Mouse (Mus musculus) embryonic facial prominence, embryonic 10.5 days (tissue): Measurements from ENCODE around the gene Mycbp2. TPM values are rescaled to one million over a fixed set of nuclear protein-coding genes. Genes with fewer than 3 reads are reported as not detected.

Source experiments
- DNase-seq: peaks from one replicate; pipeline ENCODE4 v3.0.0-alpha.2; 2017; ENCODE audit warnings: low spot score
- H3K27ac ChIP-seq: fragments of 300-500 bp; sonication (generic); replicated peaks from 2 replicates; pipeline ENCODE4 v1.5.1; 2016; ENCODE audit warnings: mild to moderate bottlenecking
- H3K27me3 ChIP-seq: fragments of 300-500 bp; sonication (generic); replicated peaks from 2 replicates; pipeline ENCODE4 v1.6.1; 2016; ENCODE audit warnings: low read depth, mild to moderate bottlenecking; ENCODE audit not compliant: poor library complexity, severe bottlenecking
- H3K36me3 ChIP-seq: fragments of 300-500 bp; sonication (generic); replicated peaks from 2 replicates; pipeline ENCODE4 v1.6.1; 2016; ENCODE audit warnings: mild to moderate bottlenecking, moderate library complexity
- H3K4me1 ChIP-seq: fragments of 300-500 bp; sonication (generic); 2 replicates; pipeline ENCODE4 v1.6.1; 2016
- H3K4me3 ChIP-seq: fragments of 300-500 bp; sonication (generic); 2 replicates; pipeline ENCODE4 v1.5.1; 2016; ENCODE audit warnings: mild to moderate bottlenecking, moderate library complexity
- H3K9me3 ChIP-seq: fragments of 300-500 bp; sonication (generic); 2 replicates; pipeline ENCODE4 v1.6.1; 2016; ENCODE audit warnings: mild to moderate bottlenecking
- WGBS: fragments of 180-500 bp; shearing (Covaris S2); methylation state at CpG from one replicate; pipeline ENCODE4 v1.1.7; 2016; 5-methylcytosine and 5-hydroxymethylcytosine counted together
- polyA plus RNA-seq: library from polyadenylated mRNA; unstranded; fragments of >200 nt; fragmentation: Nextera tagmentation; extraction: Ambion mirVana; gene quantifications from 2 replicates; pipeline ENCODE4 v1.2.1, GENCODE M21; 2016

Gene Mycbp2
- polyA plus RNA-seq, 1 experiment from 2014 or later: 18.0 TPM

GRCm38 (mm10) chr14:103234770-103235169, 111.8 kb downstream of the Mycbp2 start:
- Histone ChIP-seq H3K9me3 (no peaks in the 10 kb centered on the region), H3K4me3 (no peak overlapping the region), H3K27ac (no peak overlapping the region), H3K27me3 (no peaks in the 10 kb centered on the region), H3K4me1 (no peaks in the 10 kb centered on the region), H3K36me3 (peaks cover 13% of the 10 kb centered on the region)
- 95% methylated on average over 6 of the region's 6 CpGs for WGBS
- DNase-seq: no peak

DNA sequence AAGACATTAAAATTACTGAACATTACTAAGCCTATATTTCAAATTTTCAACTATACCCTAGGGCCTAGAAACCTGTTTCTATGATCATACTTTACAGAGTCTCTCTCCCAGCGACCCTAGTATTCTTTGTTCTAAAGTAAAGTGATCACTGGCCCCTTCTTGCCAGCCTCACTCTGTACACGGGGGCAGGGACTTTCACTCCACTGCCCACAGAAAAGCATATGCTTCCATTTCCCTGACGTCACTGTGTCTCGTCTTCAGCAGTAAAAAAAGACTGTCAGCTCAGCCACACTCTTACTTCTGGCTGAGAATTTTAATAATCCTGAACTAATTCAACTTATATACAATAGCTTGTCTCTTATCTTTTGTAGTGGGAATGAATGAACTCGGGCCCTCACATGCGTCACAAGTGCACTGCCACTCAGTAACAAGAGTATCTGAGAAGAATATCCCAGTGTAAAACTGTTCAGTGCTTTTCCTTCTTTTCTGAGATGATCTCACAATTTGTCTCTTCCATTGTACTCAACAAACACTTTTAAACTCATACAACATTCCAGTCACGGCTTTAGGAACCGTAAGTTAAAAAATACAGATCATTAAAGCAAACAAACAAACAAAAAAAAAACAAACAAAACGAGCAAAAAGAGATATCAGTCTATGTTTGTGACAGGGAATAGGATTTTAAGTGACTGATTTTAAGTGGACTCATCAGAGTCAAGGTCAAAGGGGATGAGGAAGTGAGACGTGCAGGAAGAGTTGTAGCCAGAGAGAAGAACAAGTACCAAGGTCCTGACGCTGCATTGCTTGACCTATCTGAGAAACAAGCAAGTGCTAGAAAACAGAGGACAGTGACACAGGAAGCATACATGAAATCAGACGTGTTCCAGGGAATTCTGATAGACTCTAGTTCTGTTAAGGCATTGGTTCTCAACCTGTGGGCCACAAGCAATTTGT, 112.7 kb downstream of the Mycbp2 start:
- no peaks in the 10 kb centered on the region for H3K9me3 ChIP-seq
- no peak overlapping the region for H3K4me3 ChIP-seq
- no peaks in the 10 kb centered on the region for H3K4me1 ChIP-seq
- peaks cover 13% of the 10 kb centered on the region for H3K36me3 ChIP-seq
- no peak overlapping the region for H3K27ac ChIP-seq
- 77% methylated on average over 12 of the region's 12 CpGs for WGBS
- H3K27me3 ChIP-seq: no peaks in the 10 kb centered on the region
- no peak for DNase-seq

- H3K4me3 ChIP-seq: no peak overlapping the region
- no peak overlapping the region for H3K27ac ChIP-seq
- H3K4me1 ChIP-seq: no peaks in the 10 kb centered on the region
- H3K27me3 ChIP-seq: no peaks in the 10 kb centered on the region
- no peak for DNase-seq
- H3K9me3 ChIP-seq: no peaks in the 10 kb centered on the region
- peaks cover 65% of the 10 kb centered on the region for H3K36me3 ChIP-seq
- WGBS: 83% methylated on average over 2 of the region's 2 CpGs
Observed at GRCm38 (mm10) chr14:103222356-103222755, 124.3 kb downstream of the Mycbp2 start.

- DNase-seq: no peak
- no peaks in the 10 kb centered on the region for H3K27me3 ChIP-seq
- H3K36me3 ChIP-seq: peaks cover 65% of the 10 kb centered on the region
- no peaks in the 10 kb centered on the region for H3K4me1 ChIP-seq
- no peak overlapping the region for H3K4me3 ChIP-seq
- 90% methylated on average over 3 of the region's 3 CpGs for WGBS
- H3K9me3 ChIP-seq: no peaks in the 10 kb centered on the region
- no peak overlapping the region for H3K27ac ChIP-seq
Observed at GRCm38 (mm10) chr14:103221751-103222150, 124.9 kb downstream of the Mycbp2 start.

GRCm38 (mm10) chr14:103216331-103216730, 130.3 kb downstream of the Mycbp2 start:
- Histone ChIP-seq H3K4me3 (no peak overlapping the region), H3K27me3 (no peaks in the 10 kb centered on the region), H3K9me3 (no peaks in the 10 kb centered on the region), H3K36me3 (peaks cover 54% of the 10 kb centered on the region), H3K27ac (no peak overlapping the region), H3K4me1 (no peaks in the 10 kb centered on the region)
- no peak for DNase-seq
- 86% methylated on average over 3 of the region's 3 CpGs for WGBS

DNA sequence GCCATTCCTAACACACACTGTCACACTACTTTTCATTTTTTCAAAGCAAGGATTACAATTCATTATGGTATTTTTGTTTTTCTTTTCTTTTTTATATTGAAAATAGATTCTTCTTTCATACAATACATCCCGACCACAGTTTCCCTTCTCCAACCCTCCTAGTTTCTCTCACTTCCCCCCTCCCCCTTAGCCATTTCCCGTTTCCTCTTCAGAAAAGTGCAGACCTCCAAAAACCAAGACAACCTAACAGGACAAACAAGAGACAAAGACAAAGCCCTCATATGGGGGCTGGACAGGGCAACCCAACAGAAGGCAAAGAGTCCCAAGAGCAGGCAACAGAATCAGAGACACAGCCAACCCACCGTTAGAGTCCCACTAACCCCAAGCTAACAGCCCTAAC, 160.0 kb downstream of the Mycbp2 start:
- Histone ChIP-seq H3K27me3 (no peaks in the 10 kb centered on the region), H3K9me3 (no peaks in the 10 kb centered on the region), H3K4me3 (no peak overlapping the region), H3K36me3 (peaks cover 70% of the 10 kb centered on the region), H3K27ac (no peak overlapping the region), H3K4me1 (no peaks in the 10 kb centered on the region)
- DNase-seq: no peak
- 85% methylated on average over 3 of the region's 3 CpGs for WGBS

DNA sequence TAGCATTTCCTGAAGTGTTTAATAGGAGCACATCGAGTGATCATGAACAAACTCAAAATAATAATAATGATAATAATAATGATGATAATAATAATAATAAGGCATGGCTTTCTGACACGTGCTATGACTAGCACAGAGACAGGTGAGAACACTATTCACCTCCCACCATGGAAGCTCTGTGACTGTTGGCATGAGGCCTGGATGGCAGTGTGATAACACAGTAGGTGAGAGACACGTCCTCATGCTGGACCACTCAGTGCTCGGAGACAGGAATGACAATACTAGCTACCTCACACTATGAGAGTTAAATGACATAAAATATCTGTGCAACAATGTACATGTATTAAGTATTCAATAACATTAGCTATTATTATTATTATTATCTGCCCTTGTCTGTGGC, 160.5 kb downstream of the Mycbp2 start:
- Histone ChIP-seq H3K36me3 (peaks cover 65% of the 10 kb centered on the region), H3K9me3 (no peaks in the 10 kb centered on the region), H3K27me3 (no peaks in the 10 kb centered on the region), H3K4me3 (no peak overlapping the region), H3K27ac (no peak overlapping the region), H3K4me1 (no peaks in the 10 kb centered on the region)
- DNase-seq: no peak
- 92% methylated on average over 4 of the region's 4 CpGs for WGBS

- Histone ChIP-seq H3K4me3 (no peak overlapping the region), H3K27me3 (no peaks in the 10 kb centered on the region), H3K27ac (no peak overlapping the region), H3K4me1 (no peaks in the 10 kb centered on the region), H3K36me3 (peaks cover 24% of the 10 kb centered on the region), H3K9me3 (no peaks in the 10 kb centered on the region)
- WGBS: 97% methylated on average over 2 of the region's 2 CpGs
- no peak for DNase-seq
Observed at GRCm38 (mm10) chr14:103180096-103180495, 166.5 kb downstream of the Mycbp2 start.

GRCm38 (mm10) chr14:103162923-103163322, 183.7 kb downstream of the Mycbp2 start:
- H3K9me3 ChIP-seq: no peaks in the 10 kb centered on the region
- WGBS: 79% methylated on average over 5 of the region's 5 CpGs
- no peaks in the 10 kb centered on the region for H3K4me1 ChIP-seq
- no peaks in the 10 kb centered on the region for H3K27me3 ChIP-seq
- DNase-seq: no peak
- H3K4me3 ChIP-seq: no peak overlapping the region
- peaks cover 15% of the 10 kb centered on the region for H3K36me3 ChIP-seq
- H3K27ac ChIP-seq: no peak overlapping the region

DNA sequence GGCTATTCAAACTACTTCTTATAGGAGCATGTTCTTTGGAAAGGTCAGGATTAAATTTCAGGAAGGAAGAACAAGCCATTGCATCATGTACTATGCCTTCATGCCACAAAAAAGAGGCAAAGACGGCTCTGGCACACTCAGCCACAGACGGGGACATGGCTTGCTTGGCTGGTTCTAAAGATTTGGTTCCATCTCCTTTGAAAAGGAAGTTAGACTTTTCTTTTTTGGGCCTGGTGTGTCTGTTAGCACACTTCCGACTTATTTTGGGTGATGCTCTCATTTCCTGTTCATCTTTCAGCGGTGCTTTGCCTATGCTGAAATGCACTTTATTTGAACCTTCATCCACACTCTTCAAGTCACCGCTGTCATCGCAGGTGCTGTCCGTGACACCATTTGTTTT, 190.9 kb downstream of the Mycbp2 start:
- no peaks in the 10 kb centered on the region for H3K27me3 ChIP-seq
- 93% methylated on average over 7 of the region's 7 CpGs for WGBS
- no peaks in the 10 kb centered on the region for H3K9me3 ChIP-seq
- H3K36me3 ChIP-seq: peaks cover 52% of the 10 kb centered on the region
- no peak for DNase-seq
- H3K27ac ChIP-seq: no peak overlapping the region
- H3K4me3 ChIP-seq: no peak overlapping the region
- no peaks in the 10 kb centered on the region for H3K4me1 ChIP-seq

DNA sequence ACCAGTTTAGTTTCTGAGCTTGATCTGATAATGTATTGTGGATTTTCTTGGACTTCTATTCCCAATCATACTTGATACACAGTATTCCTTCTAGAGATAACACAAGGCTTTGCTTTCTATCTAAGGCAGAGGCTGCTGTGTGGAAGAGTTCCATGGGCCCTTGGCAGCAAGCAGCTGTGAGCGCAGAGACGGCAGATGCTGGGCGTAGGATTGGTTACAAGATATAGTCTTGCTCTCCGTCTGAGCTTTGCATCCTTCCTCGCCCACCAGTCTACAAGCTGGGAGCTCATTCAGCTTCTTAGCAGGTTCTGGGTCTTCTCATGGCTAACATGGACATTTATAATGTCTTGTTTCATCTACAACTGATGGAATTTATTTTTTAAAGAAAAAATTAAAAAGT, 196.5 kb downstream of the Mycbp2 start:
- WGBS: 95% methylated on average over 5 of the region's 5 CpGs
- no peak overlapping the region for H3K27ac ChIP-seq
- H3K27me3 ChIP-seq: no peaks in the 10 kb centered on the region
- H3K4me1 ChIP-seq: no peaks in the 10 kb centered on the region
- no peak overlapping the region for H3K4me3 ChIP-seq
- no peaks in the 10 kb centered on the region for H3K9me3 ChIP-seq
- peaks cover 60% of the 10 kb centered on the region for H3K36me3 ChIP-seq
- DNase-seq: no peak

GRCm38 (mm10) chr14:103131991-103132390, 214.6 kb downstream of the Mycbp2 start:
- H3K9me3 ChIP-seq: no peaks in the 10 kb centered on the region
- H3K27me3 ChIP-seq: no peaks in the 10 kb centered on the region
- H3K4me1 ChIP-seq: peaks cover 9% of the 10 kb centered on the region
- peaks cover 72% of the 10 kb centered on the region for H3K36me3 ChIP-seq
- H3K27ac ChIP-seq: no peak overlapping the region
- DNase-seq: peak; percentile 20
- WGBS: 87% methylated on average over 2 of the region's 2 CpGs
- H3K4me3 ChIP-seq: no peak overlapping the region

DNA sequence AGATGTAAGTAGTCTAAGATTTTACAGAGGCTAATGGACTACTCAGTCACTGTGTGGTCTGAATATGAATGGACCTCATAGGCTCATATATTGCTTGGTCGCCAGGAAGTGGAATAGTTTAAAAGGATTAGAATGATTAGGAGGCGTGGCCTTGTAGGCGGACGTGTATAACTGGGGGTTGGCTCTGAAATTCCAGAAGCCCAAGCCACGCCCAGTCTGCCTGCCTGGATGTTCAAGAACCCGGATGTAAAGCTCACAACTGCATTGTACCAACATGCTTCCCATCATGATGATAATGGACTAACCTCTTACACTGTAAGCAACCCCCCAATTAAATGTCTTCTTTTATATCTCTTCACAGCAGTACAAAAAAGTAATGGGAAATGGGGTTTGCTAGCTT, 220.9 kb downstream of the Mycbp2 start:
- 86% methylated on average over 6 of the region's 6 CpGs for WGBS
- Histone ChIP-seq H3K27ac (no peak overlapping the region), H3K4me1 (peaks cover 9% of the 10 kb centered on the region), H3K36me3 (peaks cover 79% of the 10 kb centered on the region), H3K9me3 (no peaks in the 10 kb centered on the region), H3K4me3 (no peak overlapping the region), H3K27me3 (no peaks in the 10 kb centered on the region)
- DNase-seq: no peak
